Mouse (Mus musculus): ENCODE results near the gene Trim41.

GRCm38 (mm10) chr11:48798308-48798707 is 18.8 kb downstream of the Trim41 start:
- TF ChIP-seq CTCF (IDR thresholded peaks at IDR 0.05; ENCODE audit: borderline replicate concordance, insufficient read depth, low read depth, low read length): no peak
- TF ChIP-seq POLR2A (IDR thresholded peaks at IDR 0.05; ENCODE audit: borderline replicate concordance, insufficient read depth, low read length): no peak
